9 mouse cellular contexts compared by ENCODE assay signal in the genomic region with DNA sequence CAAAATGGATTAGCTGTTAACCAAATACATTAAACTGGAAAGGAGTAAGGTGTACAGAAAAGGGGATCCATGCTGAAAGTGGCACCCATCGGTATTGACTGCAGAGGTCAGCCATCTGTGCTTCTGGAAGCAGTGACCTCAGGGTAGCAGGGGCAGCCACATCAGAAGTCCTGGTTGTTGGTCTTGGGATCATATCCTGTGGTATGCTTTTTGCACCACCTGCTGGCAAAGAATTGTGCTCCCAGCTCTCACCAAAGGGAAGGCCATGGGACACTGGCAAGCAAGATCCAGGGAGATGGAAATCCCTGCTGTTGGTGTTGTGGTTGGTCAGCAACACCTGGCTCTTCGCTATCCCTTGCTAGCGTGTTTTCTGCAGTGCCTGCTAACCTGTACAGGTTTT. TPM values are rescaled to one million over a fixed set of nuclear protein-coding genes. Genes with fewer than 3 reads are reported as not detected.
DNase-seq lines count a peak whose midpoint lies in the region; ATAC-seq lines count a peak whose summit lies in the region.
"Had no signal": no experiment of that assay in that cellular context is flagged by ENCODE, and none has a peak within 500 bp of the region (broad histone marks: within the 10 kb centered on the region; RNA-seq: fewer than 3 reads in every experiment).

No protein-coding gene starts in this region.

- no peaks in the 10 kb centered on the region for H3K36me3 ChIP-seq in hindbrain, embryonic 14.5 days (replicated peaks; ENCODE audit: control insufficient read depth, insufficient read depth)
- no peaks in the 10 kb centered on the region for H3K36me3 ChIP-seq in hindbrain, embryonic 12.5 days
- H3K36me3 ChIP-seq in limb, embryonic 11.5 days (ENCODE audit: control insufficient read depth, insufficient read depth, low read length): no peaks in the 10 kb centered on the region
- H3K36me3 ChIP-seq: lung, embryonic 15.5 days had no signal

- no peak overlapping the region for H3K9ac ChIP-seq in hindbrain, embryonic 14.5 days
- no peak overlapping the region for H3K9ac ChIP-seq in hindbrain, embryonic 12.5 days
- no peak overlapping the region for H3K9ac ChIP-seq in limb, embryonic 11.5 days (ENCODE audit: low read length)
- H3K9ac ChIP-seq: lung, embryonic 15.5 days had no signal

- WGBS in hindbrain, embryonic 14.5 days: 64% methylated on average over 3 of the region's 3 CpGs
- 65% methylated on average over 3 of the region's 3 CpGs for WGBS in hindbrain, embryonic 12.5 days
- WGBS in limb, embryonic 11.5 days: 56% methylated on average over 3 of the region's 3 CpGs

- H3K9me3 ChIP-seq in hindbrain, embryonic 14.5 days (ENCODE audit: control insufficient read depth, low read length): no peaks in the 10 kb centered on the region
- no peaks in the 10 kb centered on the region for H3K9me3 ChIP-seq in hindbrain, embryonic 12.5 days (replicated peaks)
- H3K9me3 ChIP-seq in limb, embryonic 11.5 days (ENCODE audit: control insufficient read depth, low read length): no peaks in the 10 kb centered on the region
- H3K9me3 ChIP-seq: lung, embryonic 15.5 days had no signal

- H3K27me3 ChIP-seq in hindbrain, embryonic 14.5 days (ENCODE audit: control insufficient read depth, insufficient read depth, low read length): no peaks in the 10 kb centered on the region
- H3K27me3 ChIP-seq in hindbrain, embryonic 12.5 days: no peaks in the 10 kb centered on the region
- H3K27me3 ChIP-seq in limb, embryonic 11.5 days (ENCODE audit: control insufficient read depth, insufficient read depth, low read length): no peaks in the 10 kb centered on the region
- H3K27me3 ChIP-seq: lung, embryonic 15.5 days had no signal

- intact Hi-C loops in heart, postnatal 36 days (cut with DNase I): loop anchor here (1.0 kb wide), 1 partner anchor 286 kb away; no protein-coding TSS in a partner anchor

- no peak overlapping the region for H3K27ac ChIP-seq in hindbrain, embryonic 14.5 days
- no peak overlapping the region for H3K27ac ChIP-seq in hindbrain, embryonic 12.5 days
- no peak overlapping the region for H3K27ac ChIP-seq in limb, embryonic 11.5 days (replicated peaks; ENCODE audit: low read depth, low read length)
- H3K27ac ChIP-seq: lung, embryonic 15.5 days had no signal

- ATAC-seq in hindbrain, embryonic 14.5 days (ENCODE audit: low FRiP score): no peak
- ATAC-seq in hindbrain, embryonic 12.5 days (ENCODE audit: low FRiP score): no peak
- no peak for ATAC-seq in limb, embryonic 11.5 days (ENCODE audit: insufficient number of reproducible peaks, low FRiP score, low TSS enrichment, low read depth)
- ATAC-seq in megakaryocyte progenitor cell, adult 5-6 weeks (replicated peaks; ENCODE audit: poor library complexity): no peak

- no peak overlapping the region for H3K4me3 ChIP-seq in hindbrain, embryonic 14.5 days (replicated peaks; ENCODE audit: low read length)
- no peak overlapping the region for H3K4me3 ChIP-seq in hindbrain, embryonic 12.5 days
- H3K4me3 ChIP-seq in limb, embryonic 11.5 days (ENCODE audit: low read depth, low read length): no peak overlapping the region
- H3K4me3 ChIP-seq: lung, embryonic 15.5 days had no signal

- peak; percentile 62 for DNase-seq in hindbrain, embryonic 14.5 days (ENCODE audit: low spot score)
- peak; percentile 44 for DNase-seq in ES-CJ7 (ENCODE audit: low read depth, low spot score)
- peak; percentile 72 for DNase-seq in adrenal gland, postnatal 10 days
- DNase-seq in heart, postnatal 36 days: peak; percentile 22 to 32
- peak; percentile 59 for DNase-seq in limb, embryonic 11.5 days (ENCODE audit: low spot score)
- DNase-seq in right cerebral cortex, postnatal 25 days: peak; percentile 36

- H3K4me1 ChIP-seq in hindbrain, embryonic 14.5 days (replicated peaks; ENCODE audit: control insufficient read depth, insufficient read depth, low read length): no peaks in the 10 kb centered on the region
- H3K4me1 ChIP-seq in hindbrain, embryonic 12.5 days: no peaks in the 10 kb centered on the region
- no peaks in the 10 kb centered on the region for H3K4me1 ChIP-seq in limb, embryonic 11.5 days (ENCODE audit: control insufficient read depth, insufficient read depth, low read length)
- H3K4me1 ChIP-seq: lung, embryonic 15.5 days had no signal

- no peak overlapping the region for H3K4me2 ChIP-seq in hindbrain, embryonic 14.5 days (replicated peaks)
- no peak overlapping the region for H3K4me2 ChIP-seq in hindbrain, embryonic 12.5 days (replicated peaks)
- no peak overlapping the region for H3K4me2 ChIP-seq in limb, embryonic 11.5 days (ENCODE audit: low read depth, severe bottlenecking)
- H3K4me2 ChIP-seq: lung, embryonic 15.5 days had no signal

RNA-seq across cellular contexts. Expression of a gene that starts 39.0 kb away (rescaled TPM):
- polyA plus RNA-seq in hindbrain, embryonic 14.5 days (2014; fragmentation: Nextera tagmentation; extraction: Ambion mirVana): 39.5 and 41.3 TPM in 2 replicates
- polyA plus RNA-seq in hindbrain, embryonic 12.5 days (2016; fragmentation: Nextera tagmentation; extraction: Ambion mirVana): 55.8 and 57.2 TPM in 2 replicates
- total RNA-seq in adrenal gland, postnatal 10 days (2021): 10 to 100 TPM; 26.5 to 28.8 TPM
- total RNA-seq in heart, postnatal 36 days (2021): 1 to 10 TPM; 2.4 to 6.2 TPM
- 32.1 and 32.8 TPM in 2 replicates for polyA plus RNA-seq in limb, embryonic 11.5 days (2014; fragmentation: Nextera tagmentation; extraction: Ambion mirVana)
- not detected in 2 replicates for total RNA-seq in megakaryocyte progenitor cell, adult 5-6 weeks (2015)
- total RNA-seq in megakaryocyte progenitor cell, adult 5-6 weeks (2017): 0.12 and 0.14 TPM in 2 replicates

RNA-seq across cellular contexts. Expression of a gene that starts 52.9 kb away (rescaled TPM):
- 11.7 and 12.6 TPM in 2 replicates for polyA plus RNA-seq in hindbrain, embryonic 14.5 days (2014; fragmentation: Nextera tagmentation; extraction: Ambion mirVana)
- 7.1 and 8.3 TPM in 2 replicates for polyA plus RNA-seq in hindbrain, embryonic 12.5 days (2016; fragmentation: Nextera tagmentation; extraction: Ambion mirVana)
- total RNA-seq in adrenal gland, postnatal 10 days (2021): 10 to 100 TPM in 1 of 2 experiments, 1 to 10 TPM in 1; 8.6 to 15.4 TPM
- 10 to 100 TPM; 27.0 to 31.9 TPM for total RNA-seq in heart, postnatal 36 days (2021)
- polyA plus RNA-seq in limb, embryonic 11.5 days (2014; fragmentation: Nextera tagmentation; extraction: Ambion mirVana): 3.1 and 3.5 TPM in 2 replicates
- total RNA-seq in megakaryocyte progenitor cell, adult 5-6 weeks (2015): 15.2 and 20.8 TPM in 2 replicates
- 11.0 and 18.1 TPM in 2 replicates for total RNA-seq in megakaryocyte progenitor cell, adult 5-6 weeks (2017)
